Mouse (Mus musculus) urinary bladder, postnatal 25 days (tissue): ENCODE results near the gene Plekhf1.

Source experiments
- DNase-seq: peaks from one replicate; pipeline ENCODE4 v3.0.0; 2022; ENCODE audit warnings: low spot score

The Plekhf1 gene

GRCm38 (mm10) chr7:38187796-38188195 is 40.0 kb downstream of the Plekhf1 start:
- no peak for DNase-seq

GRCm38 (mm10) chr7:38186861-38187260 is 41.0 kb downstream of the Plekhf1 start:
- no peak for DNase-seq

- no peak for DNase-seq
These were observed 43.0 kb downstream of the Plekhf1 start for GRCm38 (mm10) chr7:38184786-38185185.

GRCm38 (mm10) chr7:38184418-38184745 is 43.4 kb downstream of the Plekhf1 start:
- DNase-seq, result no peak

GRCm38 (mm10) chr7:38183709-38184417 is 44.0 kb downstream of the Plekhf1 start:
- peak; percentile 74 for DNase-seq

GRCm38 (mm10) chr7:38182962-38183687 is 44.7 kb downstream of the Plekhf1 start, which contains the start of gene 1600014C10Rik:
TSS of gene 1600014C10Rik (plus strand) at chr7:38183217.
- DNase-seq, result no peak

- DNase-seq, result peak; percentile 90
These were observed 45.2 kb downstream of the Plekhf1 start for GRCm38 (mm10) chr7:38182596-38182961.

GRCm38 (mm10) chr7:38181366-38181765 is 46.5 kb downstream of the Plekhf1 start:
- DNase-seq, result no peak

- DNase-seq, result no peak
These were observed 47.9 kb downstream of the Plekhf1 start for GRCm38 (mm10) chr7:38179896-38180295.

GRCm38 (mm10) chr7:38176056-38176455 is 51.8 kb downstream of the Plekhf1 start:
- DNase-seq, result no peak

- DNase-seq, result no peak
These were observed 53.3 kb downstream of the Plekhf1 start for GRCm38 (mm10) chr7:38174321-38175148.

GRCm38 (mm10) chr7:38173871-38174270 is 53.9 kb downstream of the Plekhf1 start:
- no peak for DNase-seq

- peak; percentile 26 for DNase-seq
These were observed 60.1 kb downstream of the Plekhf1 start for GRCm38 (mm10) chr7:38167724-38168141.
